8 mouse cellular contexts compared by ENCODE assay signal in genomic region chr11:3331756-3332642, GRCm38 (mm10). TPM values are rescaled to one million over a fixed set of nuclear protein-coding genes. Genes with fewer than 3 reads are reported as not detected.
DNase-seq lines count a peak whose midpoint lies in the region; ATAC-seq and TF ChIP-seq lines count a peak whose summit lies in the region.

No protein-coding gene starts in this region.

- under 1% methylated on average over 75 of the region's 75 CpGs for WGBS in forebrain, embryonic 12.5 days
- under 1% methylated on average over 68 of the region's 75 CpGs for WGBS in heart, postnatal 0 days
- WGBS in liver, embryonic 15.5 days (ENCODE audit: insufficient replicate concordance), result under 1% methylated on average over 75 of the region's 75 CpGs
- under 1% methylated on average over 75 of the region's 75 CpGs for WGBS in neural tube, embryonic 12.5 days
- WGBS in stomach, postnatal 0 days, result under 1% methylated on average over 69 of the region's 75 CpGs

- peak overlapping the region; percentile 63 for H3K9ac ChIP-seq in forebrain, embryonic 12.5 days
- peak overlapping the region; percentile 76 for H3K9ac ChIP-seq in heart, postnatal 0 days (replicated peaks; ENCODE audit: low read depth, low read length)
- H3K9ac ChIP-seq in liver, embryonic 15.5 days, result no peak overlapping the region
- peak overlapping the region; percentile 60 for H3K9ac ChIP-seq in neural tube, embryonic 12.5 days
- H3K9ac ChIP-seq in stomach, postnatal 0 days (ENCODE audit: low read length), result peak overlapping the region; percentile 69

- TF ChIP-seq EP300 in heart, postnatal 0 days (IDR thresholded peaks at IDR 0.05; ENCODE audit: low read depth), result peak; percentile 56
- TF ChIP-seq EP300 in stomach, postnatal 0 days (optimal IDR thresholded peaks at IDR 0.05), result no peak

- H3K4me2 ChIP-seq in forebrain, embryonic 12.5 days, result peak overlapping the region; percentile 97
- H3K4me2 ChIP-seq in heart, postnatal 0 days (ENCODE audit: low read depth, low read length), result peak overlapping the region; percentile 89
- peak overlapping the region; percentile 78 for H3K4me2 ChIP-seq in liver, embryonic 15.5 days
- peak overlapping the region; percentile 91 for H3K4me2 ChIP-seq in neural tube, embryonic 12.5 days (replicated peaks)
- H3K4me2 ChIP-seq in stomach, postnatal 0 days (replicated peaks; ENCODE audit: low read depth), result peak overlapping the region; percentile 79

- peaks cover 9% of the 10 kb centered on the region; the same call in 1 of the 2 replicates for H3K27me3 ChIP-seq in E14TG2a.4 (ENCODE audit: insufficient read depth, low read length)
- H3K27me3 ChIP-seq in forebrain, embryonic 12.5 days, result peaks cover 11% of the 10 kb centered on the region
- H3K27me3 ChIP-seq in heart, postnatal 0 days (ENCODE audit: control insufficient read depth, insufficient read depth, low read length), result no peaks in the 10 kb centered on the region
- H3K27me3 ChIP-seq in liver, embryonic 15.5 days, result peaks cover 46% of the 10 kb centered on the region
- no peaks in the 10 kb centered on the region for H3K27me3 ChIP-seq in neural tube, embryonic 12.5 days (replicated peaks)
- no peaks in the 10 kb centered on the region for H3K27me3 ChIP-seq in stomach, postnatal 0 days (ENCODE audit: control insufficient read depth, insufficient read depth, low read length)

- H3K27ac ChIP-seq in forebrain, embryonic 12.5 days, result peak overlapping the region; percentile 6; the same call in 1 of the 2 replicates
- peak overlapping the region; percentile 87 for H3K27ac ChIP-seq in heart, postnatal 0 days (ENCODE audit: low read depth)
- no peak overlapping the region for H3K27ac ChIP-seq in liver, embryonic 15.5 days (replicated peaks)
- H3K27ac ChIP-seq in neural tube, embryonic 12.5 days, result no peak overlapping the region
- peak overlapping the region; percentile 90 for H3K27ac ChIP-seq in stomach, postnatal 0 days (replicated peaks)

- peaks cover 14% of the 10 kb centered on the region; the same call in 1 of the 2 replicates for H3K36me3 ChIP-seq in E14TG2a.4 (ENCODE audit: insufficient read depth, low read length)
- H3K36me3 ChIP-seq in forebrain, embryonic 12.5 days (replicated peaks), result no peaks in the 10 kb centered on the region
- peaks cover 25% of the 10 kb centered on the region for H3K36me3 ChIP-seq in heart, postnatal 0 days (replicated peaks; ENCODE audit: control insufficient read depth, insufficient read depth, low read length)
- no peaks in the 10 kb centered on the region for H3K36me3 ChIP-seq in liver, embryonic 15.5 days (replicated peaks)
- no peaks in the 10 kb centered on the region for H3K36me3 ChIP-seq in neural tube, embryonic 12.5 days
- no peaks in the 10 kb centered on the region for H3K36me3 ChIP-seq in stomach, postnatal 0 days (ENCODE audit: control insufficient read depth, insufficient read depth, low read length)

- peak overlapping the region; percentile 79 for H3K4me3 ChIP-seq in E14TG2a.4 (replicated peaks; ENCODE audit: low read length)
- H3K4me3 ChIP-seq in forebrain, embryonic 12.5 days (replicated peaks), result peak overlapping the region; percentile 49
- peak overlapping the region; percentile 69 for H3K4me3 ChIP-seq in heart, postnatal 0 days (ENCODE audit: low read depth, low read length)
- H3K4me3 ChIP-seq in liver, embryonic 15.5 days (replicated peaks), result peak overlapping the region; percentile 49
- peak overlapping the region; percentile 46 for H3K4me3 ChIP-seq in neural tube, embryonic 12.5 days
- peak overlapping the region; percentile 49 for H3K4me3 ChIP-seq in stomach, postnatal 0 days (ENCODE audit: low read depth, low read length)

- peaks cover 80% of the 10 kb centered on the region for H3K4me1 ChIP-seq in E14TG2a.4 (replicated peaks; ENCODE audit: low read depth, low read length)
- peaks cover 38% of the 10 kb centered on the region for H3K4me1 ChIP-seq in forebrain, embryonic 12.5 days
- peaks cover 49% of the 10 kb centered on the region for H3K4me1 ChIP-seq in heart, postnatal 0 days (ENCODE audit: control insufficient read depth, insufficient read depth)
- peaks cover 43% of the 10 kb centered on the region for H3K4me1 ChIP-seq in liver, embryonic 15.5 days (replicated peaks)
- H3K4me1 ChIP-seq in neural tube, embryonic 12.5 days, result peaks cover 17% of the 10 kb centered on the region
- peaks cover 17% of the 10 kb centered on the region for H3K4me1 ChIP-seq in stomach, postnatal 0 days (replicated peaks; ENCODE audit: control insufficient read depth, insufficient read depth)

- TF ChIP-seq CTCF in E14TG2a.4 (conservative IDR thresholded peaks at IDR 0.05; ENCODE audit: low read length), result no peak
- no peak for TF ChIP-seq CTCF in heart, postnatal 0 days (IDR thresholded peaks at IDR 0.05; ENCODE audit: low read depth)
- peak; percentile 51 for TF ChIP-seq CTCF in stomach, postnatal 0 days (IDR thresholded peaks at IDR 0.05; ENCODE audit: low read depth)

- peak; percentile 98 for ATAC-seq in forebrain, embryonic 12.5 days (ENCODE audit: low FRiP score)
- ATAC-seq in heart, postnatal 0 days (ENCODE audit: insufficient read depth, low read depth), result peak; percentile 92
- peak; percentile 96 for ATAC-seq in liver, embryonic 15.5 days (ENCODE audit: insufficient read depth)
- peak; percentile 95 for ATAC-seq in neural tube, embryonic 12.5 days (ENCODE audit: low FRiP score, low read depth)
- ATAC-seq in stomach, postnatal 0 days (ENCODE audit: low FRiP score, low TSS enrichment), result peak; percentile 95

- no peaks in the 10 kb centered on the region for H3K9me3 ChIP-seq in E14TG2a.4 (ENCODE audit: low read length)
- H3K9me3 ChIP-seq in forebrain, embryonic 12.5 days, result no peaks in the 10 kb centered on the region
- H3K9me3 ChIP-seq in heart, postnatal 0 days (replicated peaks; ENCODE audit: control insufficient read depth, low read length), result no peaks in the 10 kb centered on the region
- no peaks in the 10 kb centered on the region for H3K9me3 ChIP-seq in liver, embryonic 15.5 days (replicated peaks)
- no peaks in the 10 kb centered on the region for H3K9me3 ChIP-seq in neural tube, embryonic 12.5 days
- no peaks in the 10 kb centered on the region for H3K9me3 ChIP-seq in stomach, postnatal 0 days (ENCODE audit: control insufficient read depth, low read length)

- peak; percentile 73 for DNase-seq in c-Kit-positive CD71-positive TER-119-positive erythroid progenitor cells, embryonic 14.5 days (ENCODE audit: low spot score)
- peak; percentile 98 for DNase-seq in heart, postnatal 0 days (ENCODE audit: low spot score)
- peak; percentile 92 to 96 for DNase-seq in kidney, postnatal 4 days
- peak; percentile 93 for DNase-seq in stomach, postnatal 0 days (ENCODE audit: low spot score)

RNA-seq across cellular contexts. Expression of gene Pik3ip1, which starts 1.8 kb away (rescaled TPM):
- polyA plus RNA-seq in forebrain, embryonic 12.5 days (2016; fragmentation: Nextera tagmentation; extraction: Ambion mirVana), result 12.8 and 13.3 TPM in 2 replicates
- total RNA-seq in heart, postnatal 0 days (2014; rRNA removed; ENCODE audit: low replicate concordance), result 22.3 and 57.6 TPM in 2 replicates
- polyA plus RNA-seq in heart, postnatal 0 days (2015; fragmentation: Nextera tagmentation; extraction: Ambion mirVana), result 44.7 and 65.9 TPM in 2 replicates
- 1.3 and 1.4 TPM in 2 replicates for polyA plus RNA-seq in liver, embryonic 15.5 days (2015; fragmentation: Nextera tagmentation; extraction: Ambion mirVana)
- 21.2 and 22.6 TPM in 2 replicates for polyA plus RNA-seq in neural tube, embryonic 12.5 days (2016; fragmentation: Nextera tagmentation; extraction: Ambion mirVana)
- 8.9 and 9.0 TPM in 2 replicates for polyA plus RNA-seq in stomach, postnatal 0 days (2015; fragmentation: Nextera tagmentation; extraction: Ambion mirVana)

RNA-seq across cellular contexts. Expression of gene Patz1, which starts 43.3 kb away (rescaled TPM):
- 126 and 128 TPM in 2 replicates for polyA plus RNA-seq in forebrain, embryonic 12.5 days (2016; fragmentation: Nextera tagmentation; extraction: Ambion mirVana)
- total RNA-seq in heart, postnatal 0 days (2014; rRNA removed; ENCODE audit: low replicate concordance), result 35.6 and 56.8 TPM in 2 replicates
- 13.1 and 14.0 TPM in 2 replicates for polyA plus RNA-seq in heart, postnatal 0 days (2015; fragmentation: Nextera tagmentation; extraction: Ambion mirVana)
- polyA plus RNA-seq in liver, embryonic 15.5 days (2015; fragmentation: Nextera tagmentation; extraction: Ambion mirVana), result 11.5 and 12.6 TPM in 2 replicates
- polyA plus RNA-seq in neural tube, embryonic 12.5 days (2016; fragmentation: Nextera tagmentation; extraction: Ambion mirVana), result 115 and 117 TPM in 2 replicates
- polyA plus RNA-seq in stomach, postnatal 0 days (2015; fragmentation: Nextera tagmentation; extraction: Ambion mirVana), result 12.2 and 14.1 TPM in 2 replicates

Comparison
In these comparisons a context has a peak if more than half of its experiments do, and no peak if none do; other contexts are left out.
1. H3K27ac ChIP-seq: peak in forebrain, embryonic 12.5 days (single experiment), heart, postnatal 0 days (single experiment) and stomach, postnatal 0 days (single experiment); none in liver, embryonic 15.5 days (single experiment) and neural tube, embryonic 12.5 days (single experiment).
2. Peak in every context shown above with its lines, with median percentiles within 50 percentile points of each other: H3K4me3 ChIP-seq, DNase-seq, ATAC-seq and H3K4me2 ChIP-seq.